Mouse (Mus musculus): ENCODE data around the gene Wfdc6a.
"Not testable (repeated sequence)": the region's sequence is repeated elsewhere in the genome, so short reads cannot be mapped to it uniquely, and the experiment has no call there.

The Wfdc6a gene

DNA sequence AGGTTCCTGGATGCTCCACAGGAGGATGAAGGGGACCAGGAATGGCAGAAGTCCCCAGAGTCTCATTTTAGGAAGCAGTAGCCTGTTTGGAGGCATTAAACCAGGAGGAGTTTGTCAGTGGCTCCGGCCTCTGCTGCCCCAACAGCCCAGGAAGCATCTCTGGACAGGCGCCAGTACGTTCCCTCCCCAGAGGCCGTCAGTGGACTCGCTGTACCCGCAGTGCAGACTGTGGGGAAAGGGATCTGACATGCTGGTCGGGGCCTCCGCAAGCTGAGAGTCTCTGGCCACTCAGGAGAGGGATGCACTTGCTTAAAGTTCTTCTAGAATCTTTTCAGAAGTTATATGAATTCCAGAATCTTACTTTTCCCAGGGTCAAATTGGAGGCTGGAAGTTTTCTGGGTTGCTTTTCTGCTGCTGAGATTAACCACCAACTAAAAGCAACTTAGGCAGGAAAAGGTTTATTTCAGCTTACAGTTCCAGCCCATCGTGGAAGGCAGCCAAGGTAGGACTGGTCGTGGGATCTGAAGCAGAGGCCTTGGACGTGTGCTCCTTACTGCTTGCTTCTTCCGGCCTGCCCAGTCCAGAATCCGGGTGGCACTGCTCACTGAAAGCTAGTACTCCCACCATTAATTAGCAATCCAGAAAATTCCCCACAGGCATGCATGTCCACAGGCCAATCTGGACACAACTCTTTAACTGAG lies at the start of gene Wfdc6a:
Wfdc6a (minus strand) TSS at position 423 of the 701 bp plus-strand sequence.
- DNase-seq: peak in 1 of 2 experiments; percentile 32

DNA sequence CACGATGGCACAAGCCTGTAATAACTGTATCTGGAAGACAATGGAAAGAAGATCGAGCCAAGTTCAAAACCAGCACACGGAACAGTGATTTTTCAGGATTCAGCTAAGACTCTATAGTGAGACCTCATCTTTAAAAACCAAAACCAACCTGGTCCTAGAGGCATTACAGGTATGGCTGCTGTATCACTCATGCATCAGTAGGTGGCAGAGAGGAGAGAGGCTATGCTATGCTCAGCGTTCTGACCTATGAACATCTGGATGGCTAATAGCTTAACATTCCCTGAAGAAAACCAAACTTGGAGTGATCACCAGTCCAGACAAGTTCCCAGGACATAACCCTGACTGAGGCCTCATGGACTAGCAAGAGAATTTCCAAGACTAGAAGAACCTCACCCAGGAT lies 36.5 kb upstream of the Wfdc6a start:
- no peak for DNase-seq

DNA sequence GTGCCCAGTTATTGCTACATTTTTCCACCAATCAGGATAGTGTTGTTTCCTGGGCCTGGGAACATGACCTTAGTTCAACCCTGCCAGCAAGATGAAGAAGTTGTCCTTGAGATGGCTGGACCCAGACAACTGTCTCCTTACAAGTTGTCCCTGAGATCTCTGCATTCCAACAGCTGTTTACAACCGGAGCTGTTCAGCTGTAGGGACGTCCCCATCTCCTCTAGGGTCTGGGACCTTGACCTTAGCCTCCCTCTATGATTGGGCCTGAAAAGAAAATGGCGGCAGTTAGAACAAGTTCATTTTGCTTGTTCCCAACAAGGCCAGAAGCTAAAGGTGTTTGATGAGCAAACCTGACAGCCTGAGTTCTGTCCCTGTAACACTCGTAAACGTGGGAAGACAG lies 33.8 kb upstream of the Wfdc6a start:
- no peak for DNase-seq

DNA sequence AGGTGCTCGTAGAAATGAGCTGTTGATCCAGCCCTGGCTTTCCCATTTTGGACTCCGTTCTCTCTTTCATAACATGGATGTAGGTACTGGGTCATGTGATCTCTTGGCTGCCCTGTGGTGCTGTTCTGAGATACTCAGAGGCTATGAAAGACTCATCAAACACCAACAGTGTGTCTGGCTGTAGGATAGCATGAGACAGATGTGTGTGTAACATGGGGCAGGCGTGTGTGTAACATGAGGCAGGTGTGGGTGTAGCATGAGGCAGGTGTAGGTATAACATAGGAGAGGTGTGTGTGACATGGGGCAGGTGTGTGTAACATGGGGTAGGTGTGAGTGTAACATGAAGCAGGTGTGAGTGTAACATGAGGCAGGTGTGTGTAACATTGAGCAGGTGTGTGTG lies 30.1 kb upstream of the Wfdc6a start:
- DNase-seq: no peak

DNA sequence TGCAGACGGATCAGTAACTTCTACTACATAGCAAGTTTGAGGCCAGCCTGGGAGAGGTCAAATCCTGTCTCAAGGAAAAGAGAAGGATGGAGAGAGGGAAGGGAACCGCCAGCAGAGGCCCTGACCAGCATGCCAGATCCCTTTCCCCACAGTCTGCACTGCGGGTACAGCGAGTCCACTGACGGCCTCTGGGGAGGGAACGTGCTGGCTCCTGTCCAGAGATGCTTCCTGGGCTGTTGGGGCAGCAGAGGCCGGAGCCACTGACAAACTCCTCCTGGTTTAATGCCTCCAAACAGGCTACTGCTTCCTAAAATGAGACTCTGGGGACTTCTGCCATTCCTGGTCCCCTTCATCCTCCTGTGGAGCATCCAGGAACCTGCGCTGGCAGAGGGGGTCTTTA lies 28.2 kb upstream of the Wfdc6a start, which contains the start of the genes Wfdc6b and Wfdc8:
Wfdc6b (plus strand) TSS at position 52 of the 400 bp plus-strand sequence.
Wfdc8 (minus strand) TSS at position 156 of the 400 bp plus-strand sequence.
- peak; percentile 69 to 75 for DNase-seq

DNA sequence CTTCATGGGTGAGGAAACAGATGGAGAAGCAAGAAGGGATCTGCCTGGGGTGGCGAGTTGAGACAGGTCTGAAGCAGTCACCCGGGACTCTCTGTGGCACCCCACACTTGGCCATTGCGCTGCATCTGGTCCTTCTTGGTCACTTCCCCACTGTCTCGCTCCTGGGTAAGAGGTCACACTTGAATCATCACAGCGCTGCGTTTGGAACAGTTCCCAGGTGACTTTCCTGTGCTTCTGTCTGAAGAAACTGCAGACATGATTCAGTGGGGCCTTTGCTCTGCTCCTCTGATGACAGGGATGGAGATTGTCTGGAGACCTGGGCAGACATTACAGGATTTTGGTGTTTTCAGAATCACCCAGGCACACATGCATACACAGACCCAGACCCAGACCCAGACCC lies 23.5 kb upstream of the Wfdc6a start:
- no peak for DNase-seq

DNA sequence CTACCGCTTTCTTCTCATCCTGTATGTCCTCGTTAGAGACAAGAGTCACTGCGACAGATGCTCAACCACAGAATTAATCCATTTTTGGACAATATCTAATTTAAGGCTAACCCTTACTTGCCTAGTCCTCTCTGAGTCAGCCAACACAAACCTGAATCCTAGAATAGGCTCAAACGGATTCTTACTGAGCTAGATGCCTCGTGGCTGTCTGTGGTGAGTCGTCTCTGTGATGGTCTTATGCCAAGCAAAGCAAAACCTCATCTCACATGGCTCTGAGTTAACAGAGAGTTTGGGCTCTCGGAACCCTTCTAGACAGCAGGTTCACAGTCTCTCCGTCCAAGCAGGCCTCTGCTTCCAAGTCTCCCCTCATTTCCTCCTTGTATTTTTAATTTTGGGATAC lies 19.2 kb upstream of the Wfdc6a start:
- no peak for DNase-seq

DNA sequence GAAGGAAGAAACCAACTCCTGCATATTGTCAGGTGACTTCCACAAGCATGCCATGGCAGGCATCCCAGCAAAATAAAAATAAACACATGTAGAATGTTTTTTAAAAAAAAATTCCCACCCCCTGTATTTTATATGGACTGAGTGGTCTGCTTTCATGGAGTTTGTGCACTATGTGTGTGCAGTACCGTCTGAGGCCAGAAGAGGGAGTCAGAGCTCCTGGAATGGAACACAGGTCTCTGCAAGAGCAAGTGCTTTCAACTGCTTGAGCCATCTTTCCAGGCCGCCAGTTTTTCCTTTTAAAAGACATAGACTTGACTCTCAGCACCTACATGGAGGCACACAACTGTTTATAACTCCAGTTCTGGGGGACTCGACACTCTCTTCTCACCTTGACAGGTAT lies 18.2 kb upstream of the Wfdc6a start:
- no peak for DNase-seq

DNA sequence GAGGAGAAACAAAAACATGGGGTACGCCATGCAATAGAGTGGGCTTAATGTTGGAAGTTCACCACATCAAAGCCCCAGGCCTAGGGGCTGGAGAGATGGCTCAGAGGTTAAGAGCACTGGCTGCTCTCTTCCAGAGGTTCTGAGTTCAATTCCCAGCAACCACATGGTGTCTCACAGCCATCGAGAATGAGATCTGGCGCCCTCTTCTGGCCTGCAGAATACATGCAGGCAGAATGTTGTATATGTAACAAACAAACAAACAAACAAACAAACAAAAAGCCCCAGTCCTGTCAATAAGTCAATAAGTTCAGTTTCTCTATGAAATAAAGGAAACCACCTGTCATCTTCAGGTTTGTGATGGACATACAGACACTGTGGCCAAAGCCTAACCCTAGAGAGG lies 14.9 kb upstream of the Wfdc6a start:
- DNase-seq: no peak

DNA sequence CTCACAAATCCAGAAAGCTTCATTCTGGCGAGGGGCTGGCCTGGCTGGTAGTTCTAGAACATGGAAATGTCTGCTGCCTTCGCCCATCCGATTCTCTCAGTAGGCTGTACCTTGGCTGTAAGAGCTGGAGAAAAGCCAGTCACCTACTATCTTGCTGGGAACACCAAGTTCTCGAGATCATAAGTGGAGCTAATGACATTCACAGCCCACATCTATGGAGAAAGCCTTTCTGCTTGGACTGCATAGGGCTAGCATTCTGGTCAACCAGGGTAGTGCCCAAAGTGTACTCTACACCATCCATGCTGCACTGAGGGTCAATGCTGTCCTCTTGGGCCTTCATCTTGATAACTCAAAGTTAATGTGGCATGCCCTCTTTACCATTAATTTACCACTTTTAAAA lies 8.2 kb upstream of the Wfdc6a start, which contains the start of gene Eppin:
Eppin (minus strand) TSS at position 101 of the 400 bp plus-strand sequence.
- DNase-seq: no peak

DNA sequence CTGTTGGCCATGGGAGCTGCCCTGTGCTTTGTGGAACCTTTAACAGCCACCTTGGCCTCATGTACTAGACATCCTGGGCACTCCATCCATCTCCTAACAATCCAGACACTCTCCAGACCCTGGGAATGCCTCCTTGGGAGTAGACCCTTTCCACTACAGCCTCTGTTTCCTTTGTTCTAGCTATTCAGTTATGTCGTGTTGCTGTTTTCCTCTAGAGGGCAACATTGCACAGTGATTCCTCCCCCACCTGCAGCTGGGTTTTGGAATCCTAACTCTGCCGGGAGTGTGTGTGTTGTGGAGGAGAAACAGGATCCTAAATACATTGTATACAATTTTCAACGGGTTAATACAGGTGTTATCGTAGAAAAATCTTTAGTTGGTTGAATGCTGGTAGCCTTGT lies 6.8 kb upstream of the Wfdc6a start:
- DNase-seq: peak in 1 of 2 experiments; percentile 27

DNA sequence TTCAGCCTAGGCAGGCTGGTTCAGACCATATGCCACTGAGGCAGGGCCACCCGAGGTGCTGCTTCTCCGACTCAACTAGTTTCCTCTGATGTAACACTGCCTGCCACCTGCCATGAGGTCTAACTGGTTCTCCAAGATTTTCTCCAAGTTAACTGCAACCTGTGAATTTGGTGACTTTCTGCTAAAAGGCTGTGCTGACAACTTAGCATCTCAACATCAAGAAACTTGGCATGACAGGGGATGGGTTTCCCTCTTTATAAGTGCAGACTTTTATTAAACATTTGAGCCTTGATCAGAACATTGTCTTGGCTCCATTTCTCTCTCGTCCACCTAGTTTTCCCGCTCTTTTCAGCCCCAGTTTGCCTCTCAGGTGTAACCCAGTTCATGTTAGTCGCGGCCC lies 11.9 kb downstream of the Wfdc6a start, which contains the start of gene Spint3:
Spint3 (minus strand) TSS at position 101 of the 400 bp plus-strand sequence.
- not testable (repeated sequence) for DNase-seq

DNA sequence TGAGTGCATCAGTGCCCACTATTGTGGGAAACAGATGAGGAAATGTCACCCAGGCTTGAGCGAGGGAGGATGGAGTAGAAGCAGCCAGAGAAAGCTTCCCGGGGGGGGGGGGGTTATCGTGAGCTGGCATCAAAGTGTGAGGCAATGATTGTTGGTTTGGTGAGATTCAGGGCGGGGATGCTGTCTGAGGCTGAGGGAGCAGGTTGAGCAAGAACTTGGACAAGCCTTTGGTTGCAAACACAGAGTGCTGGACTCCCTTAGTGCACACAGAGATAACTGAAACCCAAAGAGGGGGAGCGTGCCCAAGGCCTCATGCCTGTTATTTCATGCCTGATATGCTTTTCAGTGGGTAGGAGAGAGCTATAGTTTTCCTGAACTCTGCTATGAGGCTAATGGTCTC lies 17.8 kb downstream of the Wfdc6a start:
- DNase-seq: no peak

DNA sequence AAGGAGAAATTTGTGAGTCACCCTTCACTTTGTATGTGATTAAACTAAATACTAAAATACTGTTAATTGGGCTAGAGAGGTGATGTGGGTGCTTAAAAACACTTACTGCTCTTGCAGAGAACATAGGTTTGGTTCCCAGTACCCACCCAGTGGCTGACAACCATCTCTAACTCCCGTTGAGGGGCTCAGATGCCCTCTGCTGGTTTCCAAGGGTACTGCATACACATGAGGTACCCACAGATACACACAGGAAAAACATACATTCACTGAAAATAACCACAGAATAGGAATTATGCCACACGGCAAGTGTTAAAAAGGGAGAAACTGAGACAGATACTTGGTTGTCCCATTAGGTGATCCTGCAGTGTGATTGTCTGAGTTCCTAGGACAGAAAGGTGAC lies 18.2 kb downstream of the Wfdc6a start:
- no peak for DNase-seq

DNA sequence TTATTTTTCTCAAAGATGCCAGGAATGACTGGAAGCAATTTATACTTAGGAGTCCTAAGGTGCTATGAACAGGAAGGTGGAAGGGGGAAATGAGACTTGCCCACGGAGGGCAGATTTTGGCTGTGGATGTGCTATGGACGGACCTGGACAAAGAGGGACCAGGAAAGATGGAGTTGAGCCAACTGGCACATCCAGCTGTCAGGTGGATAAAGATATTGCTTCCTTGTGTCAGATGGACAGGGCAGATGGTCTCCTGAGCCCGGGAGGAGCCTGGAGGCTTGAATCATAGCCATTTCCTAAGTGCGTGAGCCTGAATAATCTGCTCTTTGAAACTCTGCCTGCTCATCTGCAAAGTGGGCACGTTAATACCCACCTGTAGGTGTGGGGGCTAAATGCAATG lies 20.9 kb downstream of the Wfdc6a start:
- no peak for DNase-seq

DNA sequence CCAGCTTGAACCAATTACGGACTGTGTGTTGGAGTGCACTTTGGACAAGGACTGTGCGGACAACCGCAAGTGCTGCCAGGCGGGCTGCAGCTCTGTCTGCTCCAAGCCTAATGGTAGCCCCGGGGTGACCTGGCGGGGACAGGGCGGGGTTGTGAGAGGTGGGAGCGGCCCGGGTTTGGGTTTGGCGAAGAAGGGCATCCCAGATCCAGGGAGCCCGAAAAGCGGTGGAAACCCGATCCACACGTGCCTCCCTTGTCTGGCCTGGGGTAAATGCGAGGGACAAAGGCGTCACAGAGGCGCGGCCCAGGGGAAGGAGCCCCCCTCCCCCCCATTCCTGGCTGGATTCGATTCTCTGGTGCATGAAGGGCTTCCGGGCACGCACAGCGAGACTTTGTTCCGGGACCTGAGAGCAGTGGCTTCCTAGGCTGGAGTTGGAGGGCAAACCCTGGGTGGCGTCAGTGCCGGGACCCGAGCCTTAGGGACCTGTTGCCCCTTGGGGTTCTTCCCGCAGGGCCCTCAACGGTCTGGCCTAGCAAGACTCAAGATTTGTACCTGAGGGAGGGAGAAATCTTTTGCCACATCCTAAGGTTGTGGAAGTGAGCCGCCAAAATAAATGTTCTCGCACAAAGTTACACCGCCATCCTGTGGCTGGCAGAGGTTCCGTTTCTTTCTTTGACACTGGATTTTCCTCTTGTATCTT lies 21.8 kb downstream of the Wfdc6a start:
- peak; percentile 58 to 85 for DNase-seq

DNA sequence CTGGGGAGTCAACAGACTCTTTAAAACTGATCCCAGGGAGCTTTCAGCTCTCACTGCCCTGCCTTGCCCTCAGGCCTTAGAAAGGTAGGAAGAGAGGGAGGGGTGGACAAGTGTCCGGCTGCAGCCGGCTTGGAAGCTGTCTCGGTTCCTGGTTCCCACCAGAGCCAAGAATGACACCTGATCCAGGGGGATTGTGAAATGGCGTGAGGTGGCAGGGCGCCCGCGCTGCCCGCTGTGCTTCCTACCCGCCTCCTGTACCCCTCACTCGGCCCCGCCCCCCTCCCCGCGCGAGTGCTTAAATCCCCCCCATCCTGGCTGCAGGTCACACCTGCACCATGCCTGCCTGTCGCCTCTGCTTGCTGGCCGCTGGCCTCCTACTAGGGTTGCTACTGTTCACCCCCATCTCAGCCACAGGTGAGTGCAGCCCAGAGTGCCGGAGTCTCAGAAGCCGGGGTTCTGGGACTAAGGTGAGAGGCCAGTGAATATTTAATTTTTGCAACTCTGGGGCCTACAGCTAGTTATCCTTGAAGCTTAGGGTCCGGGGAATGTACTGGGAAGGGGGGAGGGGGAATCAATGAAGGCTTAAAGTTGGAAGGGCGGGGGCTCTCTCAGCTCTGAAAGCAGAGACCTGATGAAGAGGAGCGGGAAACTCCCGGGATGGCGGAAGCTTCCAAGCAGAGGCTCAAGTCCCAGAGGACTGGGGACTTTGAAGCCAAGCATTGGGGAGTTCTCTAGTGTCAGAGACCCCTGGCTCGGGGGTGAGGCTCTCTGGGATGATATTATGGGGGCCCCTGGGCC lies 22.7 kb downstream of the Wfdc6a start, which contains the start of gene Wfdc2:
Wfdc2 (plus strand) TSS at position 23 of the 798 bp plus-strand sequence.
- DNase-seq: peak; percentile 68 to 92

DNA sequence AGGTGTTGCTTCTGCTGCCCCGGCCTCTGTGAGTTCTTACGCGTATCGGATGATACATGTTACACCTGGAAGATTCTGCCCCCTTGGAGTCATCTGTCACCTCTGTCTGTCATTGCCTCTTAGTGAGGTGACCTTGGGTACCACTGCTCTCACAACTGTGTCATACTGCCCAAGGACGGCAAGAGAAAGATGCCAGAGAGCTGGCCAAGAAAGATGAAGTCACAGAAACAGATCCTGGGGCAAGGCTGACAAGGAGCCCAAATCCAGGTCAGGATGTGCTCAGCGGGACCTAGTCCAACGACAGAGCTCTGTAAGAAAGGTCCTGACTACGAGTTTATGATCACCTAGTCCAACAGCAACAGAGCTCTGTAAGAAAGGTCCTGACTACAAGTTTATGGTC lies 25.1 kb downstream of the Wfdc6a start:
- DNase-seq: no peak

DNA sequence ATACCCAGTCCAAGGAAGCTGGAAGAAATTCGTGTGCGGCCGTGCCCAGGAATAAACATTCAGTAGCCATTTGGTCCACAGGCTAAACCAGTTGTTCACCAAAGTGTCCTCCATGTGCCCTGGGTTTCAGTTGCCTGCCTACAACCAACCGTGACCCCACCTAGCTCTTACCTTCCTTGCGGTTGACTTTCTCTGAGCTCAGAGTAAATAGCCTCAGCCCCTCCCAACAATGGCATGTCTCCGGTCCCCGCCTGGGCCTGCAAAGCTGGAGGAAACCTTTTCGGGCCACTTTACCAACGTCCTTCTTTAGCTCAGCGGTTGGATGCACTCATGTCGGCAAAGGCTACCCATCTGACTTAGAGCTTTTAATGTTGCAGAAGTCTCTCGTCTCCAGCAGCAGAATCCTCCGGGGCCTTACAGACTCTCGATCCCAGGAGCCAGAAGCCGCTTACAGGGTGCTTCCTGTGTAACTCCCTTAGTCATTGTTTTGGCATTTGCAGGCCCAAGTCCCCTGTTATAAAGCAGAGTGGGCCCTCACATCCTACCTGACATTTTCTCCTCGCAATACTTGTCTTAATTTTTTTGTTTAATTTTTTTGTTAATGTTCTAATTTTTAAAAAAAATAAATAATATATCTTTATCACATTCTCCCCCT lies 26.1 kb downstream of the Wfdc6a start:
- DNase-seq: no peak

DNA sequence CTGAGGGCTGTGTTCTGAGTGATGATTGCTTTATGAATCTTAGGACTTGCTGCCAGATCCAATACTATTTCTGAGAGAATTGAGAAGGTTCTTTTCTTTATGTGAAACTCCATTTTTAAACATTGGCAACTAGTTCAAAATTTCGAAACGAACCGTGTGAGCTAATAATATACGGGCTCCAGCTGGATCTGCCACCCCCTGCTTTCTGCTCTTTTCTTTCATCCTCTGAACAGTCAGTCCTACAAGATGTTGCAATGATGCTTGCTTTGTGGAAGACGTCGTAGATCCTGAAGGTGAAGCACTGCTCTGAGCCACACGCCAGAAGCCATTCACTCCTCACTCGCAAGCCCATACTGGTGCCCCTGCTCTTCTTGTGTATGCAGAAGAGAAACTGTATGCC lies 26.8 kb downstream of the Wfdc6a start:
- DNase-seq: no peak

DNA sequence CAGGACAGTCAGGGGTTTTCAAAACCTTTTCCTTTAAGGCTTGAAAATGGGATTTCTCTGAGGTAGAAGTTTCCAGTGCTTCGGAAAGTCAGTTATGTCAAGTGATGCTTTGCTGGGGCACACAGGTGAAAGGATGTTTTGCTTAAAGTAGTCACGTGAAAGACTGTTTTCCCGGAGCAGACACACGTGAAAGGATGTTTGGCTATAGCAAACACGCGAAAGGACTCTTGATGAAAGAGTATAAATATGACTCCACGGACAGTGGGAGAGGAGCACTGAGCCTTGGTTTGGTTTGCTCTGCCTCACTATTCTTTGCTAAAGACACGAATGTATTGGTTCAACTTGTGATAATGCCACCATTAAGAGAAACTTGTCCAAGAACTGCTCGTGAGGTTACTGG lies 33.7 kb downstream of the Wfdc6a start:
- DNase-seq: no peak

DNA sequence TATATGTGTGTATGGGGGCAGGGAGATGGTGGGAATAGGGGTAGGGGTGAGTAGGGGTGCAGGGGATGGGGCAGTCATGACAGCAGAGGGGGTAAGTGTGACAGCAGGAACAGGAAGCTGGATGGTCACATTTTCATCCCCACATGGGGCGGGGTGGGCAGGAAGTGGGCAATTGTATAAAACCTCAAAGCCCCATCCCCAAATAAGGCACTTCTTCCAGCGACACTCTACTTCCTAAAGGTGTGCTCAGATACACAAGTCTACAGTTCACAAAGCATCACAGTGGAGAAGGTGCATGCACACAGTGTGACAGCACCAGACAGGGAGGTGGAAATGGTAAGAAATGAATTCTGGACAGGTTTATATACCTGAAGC lies 34.4 kb downstream of the Wfdc6a start:
- no peak for DNase-seq
